Mouse (Mus musculus): Measurements from ENCODE around the gene Triobp. TPM values are rescaled to one million over a fixed set of nuclear protein-coding genes. Genes with fewer than 3 reads are reported as not detected.

Gene Triobp
- polyA plus RNA-seq, 1 experiment from 2014 or later: 33.4 TPM

- Histone ChIP-seq H3K27ac (replicated peaks; ENCODE audit: low read depth, low read length) (no peak overlapping the region), H3K27me3 (ENCODE audit: control insufficient read depth, insufficient read depth, low read length) (no peaks in the 10 kb centered on the region), H3K9me3 (replicated peaks; ENCODE audit: control insufficient read depth, low read length) (no peaks in the 10 kb centered on the region), H3K4me3 (ENCODE audit: low read depth, low read length) (no peak overlapping the region), H3K9ac (replicated peaks; ENCODE audit: low read length) (no peak overlapping the region), H3K4me2 (ENCODE audit: low read depth, low read length) (no peak overlapping the region), H3K36me3 (replicated peaks; ENCODE audit: control insufficient read depth, insufficient read depth, low read depth, low read length) (no peaks in the 10 kb centered on the region), H3K4me1 (ENCODE audit: control insufficient read depth, insufficient read depth, low read length) (peaks cover 11% of the 10 kb centered on the region)
- WGBS: 83% methylated on average over 8 of the region's 8 CpGs
- no peak for ATAC-seq (replicated peaks; ENCODE audit: insufficient number of reproducible peaks, low FRiP score, low TSS enrichment, low read depth)
- DNase-seq (ENCODE audit: low spot score): no peak
These were observed 30.2 kb downstream of the Triobp start for GRCm38 (mm10) chr15:78977676-78978159.

DNA sequence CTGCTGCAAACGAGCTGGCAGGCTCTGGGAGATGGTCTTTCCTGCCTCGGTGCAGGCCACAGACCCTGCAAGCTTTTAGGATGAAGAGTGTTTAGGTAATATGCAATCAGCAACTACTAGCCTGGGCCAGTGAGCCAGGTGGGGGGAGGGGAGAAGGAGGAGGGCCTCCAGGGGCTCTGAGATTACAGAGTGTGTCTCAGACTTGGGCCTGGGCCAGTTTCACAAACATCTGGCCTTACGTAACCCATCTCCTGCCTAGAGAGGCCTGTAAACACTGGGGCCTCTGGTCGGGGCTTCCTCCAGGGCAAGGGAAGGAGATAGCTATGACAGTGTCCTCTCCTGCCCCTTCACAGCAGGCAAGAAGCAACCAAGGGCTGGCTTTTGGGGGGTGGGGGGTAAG lies 31.4 kb downstream of the Triobp start:
- Histone ChIP-seq H3K36me3 (replicated peaks; ENCODE audit: control insufficient read depth, insufficient read depth, low read depth, low read length) (no peaks in the 10 kb centered on the region), H3K9ac (replicated peaks; ENCODE audit: low read length) (peak overlapping the region; percentile 47), H3K27me3 (ENCODE audit: control insufficient read depth, insufficient read depth, low read length) (no peaks in the 10 kb centered on the region), H3K4me1 (ENCODE audit: control insufficient read depth, insufficient read depth, low read length) (peaks cover 13% of the 10 kb centered on the region), H3K4me3 (ENCODE audit: low read depth, low read length) (no peak overlapping the region), H3K4me2 (ENCODE audit: low read depth, low read length) (no peak overlapping the region; the same call in 1 of the 2 replicates), H3K9me3 (replicated peaks; ENCODE audit: control insufficient read depth, low read length) (no peaks in the 10 kb centered on the region), H3K27ac (replicated peaks; ENCODE audit: low read depth, low read length) (peak overlapping the region; percentile 38)
- peak; percentile 81 for DNase-seq (ENCODE audit: low spot score)
- 9% methylated on average over 4 of the region's 4 CpGs for WGBS
- ATAC-seq (replicated peaks; ENCODE audit: insufficient number of reproducible peaks, low FRiP score, low TSS enrichment, low read depth): peak; percentile 46; the same call in 1 of the 2 replicates

DNA sequence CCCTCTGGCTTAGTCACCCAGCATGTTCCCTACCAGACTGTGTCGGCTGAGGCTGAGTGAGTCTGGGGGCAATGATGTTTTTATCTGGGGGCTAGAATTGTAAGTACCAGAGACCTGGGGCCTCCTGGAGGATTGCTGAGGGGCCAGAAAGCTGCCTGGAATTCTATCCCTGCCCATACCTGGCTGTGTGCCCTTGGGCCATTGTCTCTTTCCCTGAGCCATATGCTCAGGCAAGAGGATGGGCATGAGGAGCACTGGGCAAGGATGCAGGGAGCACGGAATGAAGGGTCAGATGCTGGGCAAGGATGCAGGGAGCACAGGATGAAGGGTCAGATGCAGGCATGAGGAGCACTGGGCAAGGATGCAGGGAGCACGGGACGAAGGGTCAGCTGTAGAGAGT lies 32.6 kb downstream of the Triobp start:
- no peak for ATAC-seq (replicated peaks; ENCODE audit: insufficient number of reproducible peaks, low FRiP score, low TSS enrichment, low read depth)
- WGBS: 86% methylated on average over 4 of the region's 4 CpGs

DNA sequence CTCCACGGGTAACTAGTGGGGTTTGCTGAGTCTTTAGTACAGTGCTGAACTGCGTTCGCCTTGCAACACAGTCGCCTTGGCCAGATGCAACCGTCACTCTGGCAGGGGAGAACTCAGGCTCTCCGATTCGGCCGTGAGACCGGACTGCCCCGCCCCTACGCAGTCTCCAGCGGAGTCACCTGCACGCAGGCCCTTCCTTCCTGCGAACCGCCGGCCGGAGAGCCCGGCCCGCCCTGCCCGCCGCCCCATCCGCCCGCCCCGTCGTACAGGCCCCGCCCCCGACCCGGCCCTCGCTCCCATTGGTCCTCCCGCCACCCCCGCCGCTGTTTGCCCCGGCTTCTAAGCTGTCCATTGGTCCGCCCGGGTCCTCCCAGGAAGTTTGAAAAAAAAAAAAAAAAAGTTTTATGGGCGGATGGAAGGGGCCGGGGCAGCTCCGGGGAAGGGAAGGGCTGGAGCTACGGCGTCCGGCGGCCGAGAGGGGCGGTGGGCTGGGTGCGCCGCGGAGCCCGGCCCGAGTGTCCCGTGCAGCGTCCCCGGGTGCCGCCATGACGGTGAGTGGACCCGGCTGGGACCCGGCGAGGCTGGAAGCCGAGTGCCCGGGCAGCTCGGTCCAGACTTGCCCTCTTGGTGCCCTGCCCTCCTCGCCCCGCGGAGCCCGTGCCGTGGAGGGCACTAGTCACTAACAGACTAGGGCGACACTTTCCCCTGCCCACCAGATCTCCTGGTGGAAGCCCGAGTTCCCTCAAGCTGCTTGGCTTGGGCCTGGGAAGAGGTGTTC lies 35.3 kb downstream of the Triobp start:
- H3K27me3 ChIP-seq (ENCODE audit: control insufficient read depth, insufficient read depth, low read length): no peaks in the 10 kb centered on the region
- peak overlapping the region; percentile 83 for H3K4me3 ChIP-seq (ENCODE audit: low read depth, low read length)
- under 1% methylated on average over 65 of the region's 67 CpGs for WGBS
- H3K9me3 ChIP-seq (replicated peaks; ENCODE audit: control insufficient read depth, low read length): no peaks in the 10 kb centered on the region
- H3K36me3 ChIP-seq (replicated peaks; ENCODE audit: control insufficient read depth, insufficient read depth, low read depth, low read length): no peaks in the 10 kb centered on the region
- peak overlapping the region; percentile 93 for H3K4me2 ChIP-seq (ENCODE audit: low read depth, low read length)
- ATAC-seq (replicated peaks; ENCODE audit: insufficient number of reproducible peaks, low FRiP score, low TSS enrichment, low read depth) (peak; percentile 68), DNase-seq (ENCODE audit: low spot score) (peak; percentile 95)
- peaks cover 16% of the 10 kb centered on the region for H3K4me1 ChIP-seq (ENCODE audit: control insufficient read depth, insufficient read depth, low read length)
- peak overlapping the region; percentile 76 for H3K9ac ChIP-seq (replicated peaks; ENCODE audit: low read length)
- H3K27ac ChIP-seq (replicated peaks; ENCODE audit: low read depth, low read length): peak overlapping the region; percentile 75

More for the DNA sequence above, 32.6 kb downstream of the Triobp start:
- no peak overlapping the region for H3K4me3 ChIP-seq (ENCODE audit: low read depth, low read length)
- H3K4me1 ChIP-seq (ENCODE audit: control insufficient read depth, insufficient read depth, low read length): peaks cover 16% of the 10 kb centered on the region
- no peak for DNase-seq (ENCODE audit: low spot score)
- no peak overlapping the region for H3K4me2 ChIP-seq (ENCODE audit: low read depth, low read length)
- H3K9ac ChIP-seq (replicated peaks; ENCODE audit: low read length): no peak overlapping the region
- H3K9me3 ChIP-seq (replicated peaks; ENCODE audit: control insufficient read depth, low read length): no peaks in the 10 kb centered on the region
- H3K27ac ChIP-seq (replicated peaks; ENCODE audit: low read depth, low read length): no peak overlapping the region
- no peaks in the 10 kb centered on the region for H3K36me3 ChIP-seq (replicated peaks; ENCODE audit: control insufficient read depth, insufficient read depth, low read depth, low read length)
- H3K27me3 ChIP-seq (ENCODE audit: control insufficient read depth, insufficient read depth, low read length): no peaks in the 10 kb centered on the region

DNA sequence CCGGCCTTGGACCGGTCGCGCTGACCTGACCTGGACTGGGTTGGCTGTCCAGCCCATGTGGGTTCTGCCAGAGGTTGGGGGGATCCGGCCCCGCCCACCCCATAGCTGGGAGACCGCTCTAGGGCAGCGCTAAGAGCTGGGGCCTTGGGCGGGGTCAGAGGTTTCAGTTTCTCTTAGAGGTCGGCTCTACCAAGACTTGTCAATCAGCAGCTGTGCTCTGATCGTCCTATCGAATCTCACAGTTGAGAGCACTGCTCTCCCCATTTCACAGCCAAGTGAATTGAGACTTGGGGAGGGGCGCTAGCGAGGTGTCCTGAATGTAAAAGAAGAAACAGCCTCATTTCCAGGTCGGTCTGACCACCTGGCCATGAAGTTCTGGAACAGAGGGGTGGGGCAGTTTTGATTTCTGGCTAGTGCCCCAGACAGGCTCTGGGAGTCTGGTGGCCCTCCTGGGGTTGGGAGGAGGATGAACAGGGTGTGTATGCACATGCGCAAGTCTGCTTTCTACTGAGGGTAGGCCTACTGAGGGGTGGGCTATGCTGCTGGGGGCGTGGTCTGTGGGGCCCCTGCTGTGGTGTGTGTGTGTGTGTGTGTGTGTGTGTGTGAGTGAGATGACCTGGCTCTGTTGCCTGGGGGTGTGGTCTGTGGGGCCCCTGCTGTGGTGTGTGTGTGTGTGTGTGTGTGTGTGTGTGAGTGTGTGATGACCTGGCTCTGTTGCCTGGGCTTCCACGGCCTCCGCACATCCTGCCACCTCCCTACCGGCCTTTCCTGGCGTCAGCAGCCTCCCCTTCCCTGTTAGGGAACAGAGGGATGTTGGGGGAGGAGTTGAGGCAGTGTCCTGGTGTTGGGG lies 36.1 kb downstream of the Triobp start:
- H3K27ac ChIP-seq (replicated peaks; ENCODE audit: low read depth, low read length): peak overlapping the region; percentile 75
- 0% methylated on average over 21 of the region's 21 CpGs for WGBS
- peak; percentile 62; the same call in 1 of the 2 replicates for ATAC-seq (replicated peaks; ENCODE audit: insufficient number of reproducible peaks, low FRiP score, low TSS enrichment, low read depth)

GRCm38 (mm10) chr15:78984286-78984778 lies 36.8 kb downstream of the Triobp start:
- peak overlapping the region; percentile 62; the same call in 1 of the 2 replicates for H3K27ac ChIP-seq (replicated peaks; ENCODE audit: low read depth, low read length)
- H3K9ac ChIP-seq (replicated peaks; ENCODE audit: low read length): no peak overlapping the region
- peak overlapping the region; percentile 83; the same call in 1 of the 2 replicates for H3K4me3 ChIP-seq (ENCODE audit: low read depth, low read length)
- WGBS: 35% methylated on average over 5 of the region's 5 CpGs
- H3K36me3 ChIP-seq (replicated peaks; ENCODE audit: control insufficient read depth, insufficient read depth, low read depth, low read length): no peaks in the 10 kb centered on the region
- H3K27me3 ChIP-seq (ENCODE audit: control insufficient read depth, insufficient read depth, low read length): no peaks in the 10 kb centered on the region
- peaks cover 6% of the 10 kb centered on the region for H3K4me1 ChIP-seq (ENCODE audit: control insufficient read depth, insufficient read depth, low read length)
- DNase-seq (ENCODE audit: low spot score): no peak
- peak overlapping the region; percentile 93 for H3K4me2 ChIP-seq (ENCODE audit: low read depth, low read length)
- ATAC-seq (replicated peaks; ENCODE audit: insufficient number of reproducible peaks, low FRiP score, low TSS enrichment, low read depth): no peak
- H3K9me3 ChIP-seq (replicated peaks; ENCODE audit: control insufficient read depth, low read length): no peaks in the 10 kb centered on the region

More for the DNA sequence above, 36.1 kb downstream of the Triobp start:
- Histone ChIP-seq H3K4me1 (ENCODE audit: control insufficient read depth, insufficient read depth, low read length) (peaks cover 12% of the 10 kb centered on the region), H3K27me3 (ENCODE audit: control insufficient read depth, insufficient read depth, low read length) (no peaks in the 10 kb centered on the region), H3K9ac (replicated peaks; ENCODE audit: low read length) (peak overlapping the region; percentile 76), H3K9me3 (replicated peaks; ENCODE audit: control insufficient read depth, low read length) (no peaks in the 10 kb centered on the region), H3K4me2 (ENCODE audit: low read depth, low read length) (peak overlapping the region; percentile 93), H3K4me3 (ENCODE audit: low read depth, low read length) (peak overlapping the region; percentile 83), H3K36me3 (replicated peaks; ENCODE audit: control insufficient read depth, insufficient read depth, low read depth, low read length) (no peaks in the 10 kb centered on the region)
- peak; percentile 71 for DNase-seq (ENCODE audit: low spot score)

DNA sequence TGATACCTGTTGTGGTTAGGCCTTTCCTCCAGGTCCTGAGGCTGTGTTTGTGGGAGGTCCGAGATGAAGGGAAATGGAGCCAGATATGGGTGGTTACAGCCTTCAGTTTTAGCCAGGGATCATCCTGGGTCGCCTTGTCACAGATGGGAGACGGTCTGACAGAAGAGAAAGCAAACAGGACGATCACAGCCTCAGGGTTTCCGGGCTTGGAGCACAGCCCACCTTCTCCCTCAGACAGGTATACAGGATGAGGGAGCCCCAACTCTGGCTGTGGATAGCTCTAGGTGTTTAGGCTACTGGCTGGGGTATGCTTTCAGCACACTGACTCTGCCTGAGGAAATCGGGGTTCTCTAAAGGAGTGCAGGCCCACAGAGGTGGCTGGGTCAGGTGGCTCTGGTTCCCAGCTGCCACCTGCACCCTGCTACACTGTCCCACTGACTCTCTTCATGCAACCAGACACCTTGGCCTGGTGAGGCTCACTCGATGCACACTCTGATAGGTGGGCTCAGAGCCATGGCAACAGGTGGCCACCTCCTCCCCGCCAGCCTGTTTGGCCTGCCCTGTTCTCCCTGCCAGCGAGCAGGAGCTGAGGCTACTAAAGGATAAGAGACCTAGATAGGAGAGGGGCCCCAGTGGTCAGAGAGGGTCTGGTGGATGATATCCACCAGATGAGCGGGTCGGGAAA lies 39.2 kb downstream of the Triobp start:
- ATAC-seq (replicated peaks; ENCODE audit: insufficient number of reproducible peaks, low FRiP score, low TSS enrichment, low read depth) (no peak), DNase-seq (ENCODE audit: low spot score) (no peak)
- H3K36me3 ChIP-seq (replicated peaks; ENCODE audit: control insufficient read depth, insufficient read depth, low read depth, low read length): peaks cover 2% of the 10 kb centered on the region; the same call in 1 of the 2 replicates
- H3K9me3 ChIP-seq (replicated peaks; ENCODE audit: control insufficient read depth, low read length): no peaks in the 10 kb centered on the region
- H3K9ac ChIP-seq (replicated peaks; ENCODE audit: low read length): no peak overlapping the region
- 60% methylated on average over 11 of the region's 11 CpGs for WGBS
- H3K27ac ChIP-seq (replicated peaks; ENCODE audit: low read depth, low read length): no peak overlapping the region
- no peak overlapping the region for H3K4me2 ChIP-seq (ENCODE audit: low read depth, low read length)
- no peak overlapping the region for H3K4me3 ChIP-seq (ENCODE audit: low read depth, low read length)
- peaks cover 5% of the 10 kb centered on the region for H3K4me1 ChIP-seq (ENCODE audit: control insufficient read depth, insufficient read depth, low read length)
- no peaks in the 10 kb centered on the region for H3K27me3 ChIP-seq (ENCODE audit: control insufficient read depth, insufficient read depth, low read length)

Data from embryonic facial prominence, embryonic 11.5 days (tissue).